Mouse (Mus musculus): Measurements from ENCODE around the gene Cd3eap.

The Cd3eap gene

DNA sequence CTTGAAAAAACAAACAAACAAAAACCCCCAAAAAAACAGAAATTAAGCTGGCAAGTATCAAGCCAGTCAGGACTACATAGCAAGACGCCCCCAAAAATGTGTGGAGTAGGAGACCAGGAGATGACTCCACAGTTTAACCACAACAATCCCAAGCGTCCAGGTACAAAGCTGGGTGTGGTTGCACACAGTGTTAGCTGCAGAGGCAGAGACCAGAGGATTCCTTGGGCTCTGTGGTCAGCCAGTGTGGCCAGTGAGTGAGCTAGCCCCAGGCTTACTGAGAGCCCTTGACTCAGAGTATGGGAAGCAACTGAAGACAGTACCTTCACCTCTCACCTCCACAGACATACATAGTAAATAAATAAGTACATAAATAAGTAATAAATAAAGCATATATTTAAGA lies 27.4 kb downstream of the Cd3eap start:
- no peak for DNase-seq (ENCODE audit: low read depth, low spot score)

DNA sequence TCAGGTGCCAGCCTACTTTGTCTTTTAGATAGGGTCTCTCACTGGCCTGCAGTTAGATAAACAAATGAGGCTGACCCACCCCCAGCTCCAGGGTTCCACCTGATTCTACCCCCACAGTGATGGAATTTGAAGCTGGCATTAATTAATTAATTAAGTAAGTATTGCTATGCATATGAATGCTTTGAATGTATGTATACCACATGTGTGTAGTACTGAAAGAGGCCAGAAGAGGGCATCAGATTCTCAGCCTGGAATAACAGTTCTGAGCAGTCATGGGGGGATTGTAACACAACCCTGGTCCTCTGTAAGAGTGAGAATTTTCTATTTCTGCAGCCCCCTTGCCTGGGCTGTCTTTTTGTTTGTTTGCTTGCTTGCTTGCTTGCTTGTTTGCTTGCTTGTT lies 30.9 kb downstream of the Cd3eap start:
- no peak for DNase-seq (ENCODE audit: low read depth, low spot score)

DNA sequence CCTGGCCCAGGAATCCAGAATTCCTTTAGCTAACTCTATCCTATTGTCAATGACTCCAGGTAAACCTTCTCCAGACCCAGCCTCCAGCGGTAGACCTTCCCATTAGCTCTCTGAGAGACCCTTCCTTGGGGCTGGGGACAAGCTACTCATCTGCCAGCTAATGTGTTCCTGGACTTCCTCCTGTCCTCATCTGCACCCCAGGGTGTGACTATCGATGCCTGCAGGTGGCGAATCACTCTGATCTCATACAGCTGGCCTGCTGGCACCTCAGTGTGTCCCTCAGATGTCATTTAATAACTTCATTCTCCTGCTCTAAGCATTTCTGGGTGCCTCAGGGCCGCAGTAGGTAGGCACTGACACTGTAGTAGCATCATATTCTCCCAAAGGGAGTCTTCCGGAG lies 31.5 kb downstream of the Cd3eap start:
- no peak for DNase-seq (ENCODE audit: low read depth, low spot score)

DNA sequence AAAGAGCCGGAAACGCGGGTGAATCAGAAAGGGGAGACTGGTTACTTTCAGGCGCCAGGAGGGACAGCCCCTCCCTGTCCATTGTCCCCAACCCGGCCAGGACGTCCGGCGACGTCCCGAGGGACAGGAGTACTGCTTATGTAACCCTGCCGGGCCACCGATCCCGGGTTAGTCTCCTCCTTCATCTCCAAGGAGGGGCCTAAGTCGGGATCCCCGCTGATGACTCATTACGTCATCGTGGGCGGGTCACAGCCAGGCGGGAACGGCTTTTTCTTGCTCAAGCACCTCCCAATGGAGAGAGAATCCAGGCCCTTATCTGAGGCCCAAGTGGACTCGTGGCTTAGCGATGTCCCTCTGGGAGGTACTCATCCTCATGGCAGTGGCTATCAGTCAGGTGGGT lies 32.2 kb downstream of the Cd3eap start:
- peak; percentile 91 for DNase-seq (ENCODE audit: low read depth, low spot score)

DNA sequence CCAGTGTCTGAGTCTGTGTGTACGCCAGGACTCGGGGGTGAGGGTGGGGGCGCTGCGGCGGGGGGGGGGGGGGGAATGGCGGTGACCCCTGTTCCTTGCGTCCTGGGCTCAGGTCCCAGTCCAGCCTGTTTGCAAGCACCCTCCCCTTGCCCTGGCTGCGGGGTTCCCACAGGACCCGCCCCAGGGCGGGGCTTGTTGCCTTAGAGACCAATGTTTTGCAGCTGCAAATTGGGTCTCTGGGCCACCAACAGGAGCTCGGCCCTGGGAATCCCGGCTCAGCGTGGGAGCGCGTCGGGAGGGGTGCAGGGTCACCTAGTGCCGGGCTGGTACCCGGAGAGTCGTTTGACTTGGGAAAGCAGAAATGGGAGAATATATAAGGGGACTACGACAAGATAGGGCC lies 32.9 kb downstream of the Cd3eap start:
- DNase-seq (ENCODE audit: low read depth, low spot score): peak; percentile 91

DNA sequence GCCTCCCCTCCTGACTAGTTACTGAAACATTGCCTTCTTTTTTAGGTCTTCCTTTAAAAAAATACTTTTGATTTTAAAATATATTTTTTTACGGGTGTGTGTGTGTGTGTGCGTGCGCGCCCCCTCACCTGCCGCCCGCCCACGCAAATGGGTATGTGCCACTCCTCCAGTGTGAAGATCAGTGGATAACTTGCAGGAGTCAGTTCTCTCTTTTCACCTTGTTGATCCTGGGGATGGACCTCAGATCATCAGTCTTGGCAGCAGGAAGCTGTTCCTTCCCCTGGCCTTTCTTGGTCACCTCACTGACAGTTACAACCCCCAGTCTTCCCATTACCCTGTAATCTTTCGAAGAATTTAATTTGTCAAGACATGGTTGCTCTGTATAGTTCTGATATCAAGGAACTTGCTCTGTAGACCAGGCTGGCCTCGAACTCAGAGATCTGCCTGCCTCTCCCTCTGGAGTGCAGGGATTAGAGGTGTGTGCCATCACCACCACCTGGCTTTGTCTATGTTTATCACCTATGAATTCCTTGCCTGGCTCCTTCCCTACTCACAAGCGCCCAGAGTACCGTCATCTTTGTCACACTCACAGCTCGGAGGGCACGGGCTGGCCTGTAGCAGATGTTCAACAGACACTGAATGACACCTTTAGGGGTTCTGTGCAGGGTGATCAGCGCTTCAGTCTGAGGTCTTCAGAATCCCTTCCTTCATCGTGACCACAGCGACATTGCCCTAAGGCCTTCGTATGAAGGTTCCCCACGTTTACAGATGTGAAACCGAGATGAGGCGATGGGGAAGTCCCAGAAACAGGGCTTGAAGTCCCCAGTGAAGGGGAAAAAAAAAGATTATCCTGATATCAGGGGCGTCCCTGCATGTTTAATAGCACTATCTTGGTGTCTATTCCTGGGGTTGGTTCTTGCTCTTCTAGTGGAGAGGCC lies 33.8 kb downstream of the Cd3eap start:
- DNase-seq (ENCODE audit: low read depth, low spot score): no peak

DNA sequence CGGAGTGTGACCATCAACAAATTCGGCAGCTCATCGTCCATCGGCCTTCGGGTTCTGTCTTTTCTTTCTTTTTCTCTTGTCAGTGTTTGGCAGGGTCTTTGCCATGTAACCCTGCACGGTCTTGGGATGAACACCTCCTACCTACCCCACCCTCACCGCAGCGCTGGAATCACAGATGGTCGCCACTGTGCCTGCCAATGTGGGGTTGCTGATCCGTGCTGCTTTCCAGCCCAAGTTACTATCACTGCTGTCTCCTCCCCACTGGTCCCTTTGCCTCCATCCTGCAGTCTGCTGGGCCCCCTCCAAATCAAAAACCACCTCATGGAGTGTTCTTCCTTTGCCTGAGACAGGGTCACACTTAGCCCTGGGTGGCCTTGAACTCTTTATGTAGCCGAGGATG lies 35.1 kb downstream of the Cd3eap start:
- DNase-seq (ENCODE audit: low read depth, low spot score): no peak

DNA sequence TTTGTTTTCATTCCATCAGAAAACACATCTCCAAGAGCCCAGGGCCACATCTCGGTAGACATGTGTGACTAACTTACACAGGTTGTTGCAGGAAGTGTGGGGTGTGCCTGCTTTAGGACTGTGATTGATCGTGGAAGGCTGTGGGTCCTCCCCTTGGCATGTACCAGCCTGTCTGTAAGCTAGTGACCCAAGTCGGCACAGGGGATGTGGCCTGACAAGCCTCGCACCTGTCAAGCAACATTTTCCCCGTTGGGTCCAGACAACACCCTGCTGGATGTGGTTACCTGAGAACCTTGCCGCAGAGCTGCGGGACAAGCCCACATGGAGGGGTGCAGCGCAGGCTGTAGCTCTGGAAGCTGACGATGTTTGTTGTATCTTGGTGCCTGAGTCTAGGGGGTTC lies 36.8 kb downstream of the Cd3eap start:
- no peak for DNase-seq (ENCODE audit: low read depth, low spot score)

DNA sequence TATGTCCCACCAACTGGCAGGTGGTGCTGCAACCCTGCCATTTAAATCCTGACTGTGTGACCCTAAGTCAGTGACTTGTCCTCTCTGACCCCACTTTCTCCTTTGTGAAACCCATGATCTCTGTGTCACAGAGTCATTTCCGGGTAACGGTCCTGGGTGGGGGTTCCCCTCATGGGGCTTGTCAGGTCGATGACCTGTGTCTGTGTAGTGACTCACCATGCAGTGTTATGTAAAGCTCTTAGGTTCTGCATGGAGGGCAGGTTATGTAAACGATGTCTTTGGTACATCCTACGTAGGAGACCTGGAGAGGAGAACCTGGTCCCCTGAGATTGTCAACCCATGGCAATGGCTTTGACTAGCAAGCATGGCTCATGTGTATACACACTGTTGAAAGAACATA lies 37.8 kb downstream of the Cd3eap start:
- no peak for DNase-seq (ENCODE audit: low read depth, low spot score)

DNA sequence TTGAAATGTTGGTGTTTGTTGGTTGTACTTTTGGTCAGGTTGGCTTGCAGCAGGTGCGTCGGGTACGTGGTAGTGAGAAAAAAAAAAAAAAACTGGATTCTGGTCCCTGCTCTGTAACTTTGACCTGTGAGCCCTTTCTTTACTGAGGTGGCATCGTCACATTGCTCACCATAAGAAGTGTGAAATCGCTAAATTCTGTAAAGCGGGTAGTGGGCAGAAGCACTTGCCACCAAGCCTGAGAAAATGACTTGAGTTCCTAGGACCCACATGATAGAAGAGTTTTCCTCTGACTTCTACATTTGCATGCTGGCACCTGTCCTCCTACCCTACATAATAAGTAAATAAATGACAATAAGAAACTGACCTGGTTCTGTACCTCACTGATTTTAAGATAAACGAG lies 38.6 kb downstream of the Cd3eap start:
- no peak for DNase-seq (ENCODE audit: low read depth, low spot score)

DNA sequence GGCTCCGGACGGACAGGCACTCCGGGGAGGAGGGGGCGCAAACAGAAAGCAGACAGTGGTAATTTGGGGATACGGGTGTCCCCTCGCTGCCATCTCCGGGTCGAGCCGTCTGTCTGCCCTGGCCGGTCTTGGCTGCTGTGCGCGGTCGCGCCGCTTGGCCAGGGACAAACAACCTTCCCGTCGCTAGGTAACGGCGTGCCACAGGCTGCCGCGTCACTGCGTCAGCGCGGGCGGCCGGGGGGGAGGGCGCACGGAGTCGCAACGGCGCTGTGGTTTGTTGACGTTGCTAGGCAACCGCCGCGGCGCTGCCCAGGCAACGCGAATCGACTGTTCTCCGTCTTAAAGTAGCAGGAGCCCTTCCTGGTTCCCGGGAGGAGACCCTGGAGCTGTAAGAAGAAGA lies 39.4 kb downstream of the Cd3eap start:
- DNase-seq (ENCODE audit: low read depth, low spot score): peak; percentile 98

DNA sequence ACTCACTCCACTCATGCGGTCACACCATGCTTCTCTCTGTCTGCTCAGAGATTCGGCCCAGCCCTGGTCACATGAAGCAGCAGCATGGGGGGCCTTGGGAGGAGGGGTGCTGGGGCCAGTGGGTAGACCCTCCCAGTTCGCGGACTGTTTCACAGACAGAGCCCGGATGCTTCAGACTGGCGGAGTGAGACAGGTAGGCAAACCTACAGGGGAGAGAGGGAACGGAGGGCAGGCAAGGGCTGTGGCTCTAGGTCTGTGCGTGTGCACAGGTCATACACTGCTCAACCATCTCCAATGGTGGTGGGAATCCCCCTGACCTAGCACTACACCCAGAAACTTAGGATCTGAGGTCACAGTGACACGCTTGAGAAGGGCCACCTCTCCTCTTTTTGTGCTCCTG lies 39.8 kb downstream of the Cd3eap start:
- DNase-seq (ENCODE audit: low read depth, low spot score): no peak

DNA sequence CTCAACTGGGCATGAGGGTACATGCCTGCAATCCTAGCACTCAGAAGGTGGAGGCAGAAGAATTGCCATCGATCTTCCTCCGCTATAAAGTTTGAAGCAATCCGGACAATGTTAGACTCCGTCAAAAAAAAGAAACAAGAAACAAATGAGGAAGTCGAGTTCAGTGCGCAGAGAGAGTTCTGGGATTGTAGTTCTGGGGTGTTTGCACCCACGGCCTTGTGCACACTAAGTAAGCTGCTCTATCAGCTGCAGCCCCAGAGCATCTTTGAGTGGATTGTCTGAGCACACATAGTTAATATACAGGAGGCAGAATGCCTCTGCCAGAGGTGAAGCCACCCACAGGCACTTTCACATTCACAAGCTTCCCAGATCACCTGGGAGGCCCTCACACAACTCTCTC lies 40.6 kb downstream of the Cd3eap start:
- DNase-seq (ENCODE audit: low read depth, low spot score): no peak

DNA sequence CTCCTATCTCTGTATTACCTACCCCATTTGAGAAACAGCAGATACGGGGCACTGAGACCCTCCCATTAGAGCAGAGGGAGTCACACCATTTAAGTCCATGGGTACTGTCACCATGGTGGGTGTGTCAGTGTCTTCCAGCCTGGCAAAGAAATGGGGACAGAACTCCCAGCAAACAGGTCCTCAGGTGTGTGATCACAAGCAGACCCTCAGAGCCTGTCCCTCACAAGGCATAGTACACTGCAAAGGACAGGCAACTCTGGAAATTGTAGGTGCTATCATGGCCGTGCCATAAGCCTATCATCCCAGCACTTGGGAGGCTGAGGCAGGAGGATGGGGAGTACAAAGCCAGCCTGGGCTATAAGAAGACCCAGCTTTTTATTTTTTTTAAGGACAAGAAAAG lies 41.1 kb downstream of the Cd3eap start:
- DNase-seq (ENCODE audit: low read depth, low spot score): no peak

DNA sequence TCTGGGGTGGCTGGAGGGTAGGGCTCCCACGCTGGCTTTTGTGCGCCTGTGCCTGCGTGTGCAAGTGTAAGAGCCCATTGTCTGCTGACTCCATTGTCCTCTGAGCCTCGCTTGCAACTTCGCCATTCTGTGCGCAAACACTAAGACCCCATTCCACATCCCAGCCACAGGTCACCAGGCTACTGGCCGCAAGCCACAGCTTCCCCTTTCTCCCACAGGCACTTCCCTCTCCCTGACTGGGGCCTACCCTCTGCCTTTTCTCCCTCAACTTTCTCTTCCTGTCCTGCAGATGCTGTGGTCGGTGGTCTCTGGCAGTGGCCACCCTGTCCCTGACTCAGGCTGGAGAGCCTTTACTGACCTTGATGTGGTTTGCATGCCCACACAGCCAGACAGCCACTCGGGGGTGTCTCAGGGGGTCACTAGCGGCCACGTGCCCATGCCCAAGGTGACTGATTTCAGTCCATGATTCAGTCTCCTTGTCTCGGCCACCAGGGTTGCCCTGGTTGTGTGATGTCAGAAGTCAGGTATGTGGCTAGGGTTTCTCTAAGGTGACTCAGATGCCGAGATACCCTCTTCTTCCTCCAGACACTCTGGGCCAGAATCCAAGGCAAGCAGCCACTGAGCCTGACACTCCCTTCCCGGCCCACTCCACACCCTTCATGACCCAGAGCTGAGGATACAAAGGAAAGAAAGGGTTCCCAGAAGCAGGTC lies 42.7 kb downstream of the Cd3eap start:
- no peak for DNase-seq (ENCODE audit: low read depth, low spot score)

DNA sequence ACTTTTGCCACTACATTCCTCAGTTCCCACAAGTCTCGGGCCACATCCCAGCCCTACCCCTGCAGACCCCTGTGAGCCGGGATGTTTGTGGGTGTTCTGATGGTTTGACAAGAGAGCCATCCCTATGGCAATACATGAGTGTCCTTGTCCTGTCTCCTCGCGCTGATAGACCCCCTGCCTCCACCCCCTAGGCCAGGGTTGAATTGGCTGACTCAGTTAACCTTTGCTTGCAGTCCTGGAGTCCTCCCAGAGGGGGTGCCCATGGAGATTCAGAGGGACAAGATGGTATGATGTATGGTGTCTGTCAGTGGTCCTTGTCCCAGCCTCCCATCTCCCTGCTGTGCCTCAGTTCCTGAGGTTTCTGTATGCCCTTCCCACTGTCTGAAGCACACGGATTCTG lies 45.2 kb downstream of the Cd3eap start:
- no peak for DNase-seq (ENCODE audit: low read depth, low spot score)

DNA sequence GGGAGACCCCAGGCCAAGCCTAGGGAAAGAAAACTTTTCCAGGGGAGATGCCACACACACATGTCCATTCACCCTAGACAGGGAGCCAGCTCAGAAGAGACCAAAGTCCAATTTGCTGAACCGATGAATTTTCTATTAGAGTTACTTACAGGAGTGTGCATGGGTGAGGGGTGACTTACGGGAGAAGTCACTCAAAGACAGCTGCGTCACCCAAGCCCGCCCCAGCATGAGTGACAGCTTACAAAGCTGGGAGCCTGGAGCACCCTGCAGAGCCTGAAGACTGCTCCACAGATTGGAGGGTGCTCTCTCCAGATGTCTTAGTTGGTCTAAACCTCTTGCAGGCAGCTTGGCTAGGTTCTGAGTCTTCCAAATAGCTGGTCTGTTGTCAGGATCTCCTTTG lies 47.3 kb downstream of the Cd3eap start:
- DNase-seq (ENCODE audit: low read depth, low spot score): no peak

DNA sequence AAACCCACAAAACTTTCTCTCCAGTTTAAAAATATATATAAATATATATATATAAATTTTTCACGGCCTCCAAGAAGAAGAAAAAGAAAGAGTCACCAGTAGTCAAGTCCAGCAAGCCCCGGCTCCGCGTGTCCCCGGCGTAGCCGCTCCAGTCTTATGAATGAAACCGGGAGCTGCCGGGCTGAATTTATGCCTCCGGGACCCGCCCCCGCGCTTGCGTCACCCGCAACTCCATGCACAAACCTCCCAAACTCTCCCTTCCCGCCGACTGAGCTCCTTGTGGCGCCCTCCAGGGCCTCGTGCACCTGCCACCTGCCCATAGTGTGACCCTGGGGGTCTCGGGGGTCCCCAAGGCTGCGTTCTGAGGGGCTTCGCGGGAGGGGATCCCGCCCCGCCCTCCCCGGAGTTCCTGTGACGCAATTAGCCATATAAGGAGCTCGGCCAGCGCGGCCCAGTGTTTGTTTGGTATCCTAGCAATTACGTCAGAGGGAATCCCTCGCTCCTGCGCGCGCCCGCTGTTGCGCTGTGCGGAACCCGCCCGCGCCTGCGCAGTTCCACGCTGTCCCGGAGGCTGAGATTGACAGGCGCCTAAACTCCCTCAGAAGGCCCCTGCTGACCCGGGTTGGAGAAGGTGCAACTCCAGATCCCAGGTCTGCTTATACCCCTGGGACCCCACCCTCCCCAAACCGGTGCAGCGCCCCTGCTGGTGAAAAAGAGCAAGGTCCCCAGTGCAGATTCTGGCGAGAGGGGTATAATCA lies 49.2 kb downstream of the Cd3eap start, which contains the start of gene Fosb:
Gene Fosb (minus strand): TSS at position 168 of the 758 bp plus-strand sequence.
- peak; percentile 97 for DNase-seq (ENCODE audit: low read depth, low spot score)

DNA sequence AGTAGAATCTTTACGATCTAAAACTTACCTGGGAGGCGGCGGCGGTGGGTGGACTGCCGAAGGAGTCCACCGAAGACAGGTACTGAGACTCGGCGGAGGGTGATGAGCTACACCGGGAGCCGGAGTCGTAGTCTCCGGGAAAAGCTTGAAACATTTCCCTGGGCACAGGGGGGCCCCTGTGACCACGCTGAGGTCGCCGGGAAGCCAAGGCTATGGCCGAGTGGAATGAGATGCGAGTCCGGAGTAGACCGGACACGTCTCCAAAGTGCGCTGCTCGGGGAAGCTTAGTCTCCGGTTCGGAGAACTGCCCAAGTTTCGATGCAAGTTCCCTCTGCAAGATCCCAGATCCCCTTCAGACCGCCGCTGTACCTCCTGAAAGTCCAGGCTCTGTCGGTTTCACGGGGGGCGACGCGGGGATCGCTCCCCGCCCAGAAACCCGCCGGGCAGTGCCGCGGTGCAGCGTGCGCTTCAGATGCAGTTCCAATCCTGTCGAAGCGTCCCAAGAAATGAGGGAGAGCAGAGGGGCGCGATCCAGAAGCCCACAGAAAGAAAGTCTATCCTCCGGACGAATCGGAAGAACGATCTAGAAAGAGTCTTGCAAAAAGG lies 49.9 kb downstream of the Cd3eap start:
- no peak for DNase-seq (ENCODE audit: low read depth, low spot score)

DNA sequence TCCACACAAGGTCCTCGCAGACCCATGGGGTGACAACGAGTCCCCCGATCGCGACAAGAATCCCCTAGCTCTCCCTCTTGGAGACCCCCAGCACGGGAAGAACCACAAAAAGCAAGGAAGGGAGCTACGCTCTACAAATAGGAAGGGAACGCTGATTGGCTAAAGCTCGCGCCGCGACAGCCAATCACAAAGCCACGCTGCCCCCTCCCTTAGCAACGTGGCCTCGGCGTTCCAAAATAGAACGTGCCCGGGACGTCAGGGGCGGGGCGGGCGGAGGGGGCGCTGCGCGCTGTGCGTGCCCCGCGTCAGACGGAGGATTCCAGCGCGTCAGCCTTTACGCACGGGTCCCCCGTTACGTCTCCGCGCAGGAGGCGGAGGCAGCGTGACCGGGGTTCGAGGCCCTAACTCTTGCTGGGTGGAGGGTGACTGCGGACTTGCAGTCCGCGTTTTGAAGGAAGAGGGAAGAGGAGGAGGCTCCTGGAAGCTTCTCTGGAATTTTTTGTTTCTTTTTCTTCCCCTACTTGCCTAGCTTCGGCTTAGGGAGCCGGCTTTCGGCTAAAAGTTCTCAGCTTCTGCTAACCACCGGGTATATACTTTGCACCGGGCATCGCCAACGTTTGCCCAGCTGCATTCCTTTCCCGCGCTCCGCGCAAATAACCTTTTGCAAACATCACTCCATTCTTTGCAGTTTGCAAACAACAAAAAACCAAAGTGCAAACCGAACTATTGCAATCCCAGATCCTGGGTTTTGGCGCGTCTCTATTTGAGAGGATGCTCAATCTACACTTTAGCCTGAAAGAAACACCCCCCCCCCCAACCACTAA lies 50.6 kb downstream of the Cd3eap start:
- peak; percentile 96 for DNase-seq (ENCODE audit: low read depth, low spot score)
